Mouse (Mus musculus) telencephalon, adult 2 months (tissue): ENCODE measurements around the gene Enpep.
A peak's percentile ranks its signal among the peaks of the same experiment; 100 is the strongest.

Experiments used
- DNase-seq: peaks from one replicate; pipeline ENCODE4 v3.0.0-alpha.2; 2011; ENCODE audit warnings: low read depth, low spot score

The Enpep gene

GRCm38 (mm10) chr3:129312511-129312910 lies 20.0 kb downstream of the Enpep start:
- DNase-seq, result no peak

- DNase-seq, result no peak
Measured at GRCm38 (mm10) chr3:129311951-129312350, 20.6 kb downstream of the Enpep start.

- DNase-seq, result no peak
Measured at GRCm38 (mm10) chr3:129309926-129310325, 22.6 kb downstream of the Enpep start.

- peak; percentile 33 for DNase-seq
Measured at GRCm38 (mm10) chr3:129308876-129309275, 23.6 kb downstream of the Enpep start.

GRCm38 (mm10) chr3:129308102-129308752 lies 24.3 kb downstream of the Enpep start:
- peak; percentile 60 for DNase-seq

- DNase-seq, result peak; percentile 28
Measured at GRCm38 (mm10) chr3:129303941-129304340, 28.6 kb downstream of the Enpep start.

GRCm38 (mm10) chr3:129299874-129300273 lies 32.6 kb downstream of the Enpep start:
- DNase-seq, result no peak

GRCm38 (mm10) chr3:129298606-129299005 lies 33.9 kb downstream of the Enpep start:
- no peak for DNase-seq

- no peak for DNase-seq
Measured at GRCm38 (mm10) chr3:129296994-129297393, 35.5 kb downstream of the Enpep start.

- no peak for DNase-seq
Measured at GRCm38 (mm10) chr3:129295883-129296282, 36.6 kb downstream of the Enpep start.

- no peak for DNase-seq
Measured at GRCm38 (mm10) chr3:129289536-129289935, 43.0 kb downstream of the Enpep start.

- DNase-seq, result no peak
Measured at GRCm38 (mm10) chr3:129287140-129287539, 45.4 kb downstream of the Enpep start.

- no peak for DNase-seq
Measured at GRCm38 (mm10) chr3:129286426-129286825, 46.1 kb downstream of the Enpep start.

GRCm38 (mm10) chr3:129284326-129284725 lies 48.2 kb downstream of the Enpep start:
- DNase-seq, result no peak

GRCm38 (mm10) chr3:129279441-129279840 lies 53.1 kb downstream of the Enpep start:
- no peak for DNase-seq

GRCm38 (mm10) chr3:129273156-129273831 lies 59.2 kb downstream of the Enpep start:
- DNase-seq, result no peak

- peak; percentile 6 for DNase-seq
Measured at GRCm38 (mm10) chr3:129270044-129270443, 62.5 kb downstream of the Enpep start.

- DNase-seq, result no peak
Measured at GRCm38 (mm10) chr3:129268886-129269683, 63.4 kb downstream of the Enpep start.

GRCm38 (mm10) chr3:129258497-129258896 lies 74.0 kb downstream of the Enpep start:
- DNase-seq, result no peak

- DNase-seq, result no peak
Measured at GRCm38 (mm10) chr3:129256766-129257165, 75.8 kb downstream of the Enpep start.

- DNase-seq, result no peak
Measured at GRCm38 (mm10) chr3:129256283-129256682, 76.2 kb downstream of the Enpep start.

GRCm38 (mm10) chr3:129254246-129254645 lies 78.3 kb downstream of the Enpep start:
- no peak for DNase-seq
